Mouse (Mus musculus): Measurements from ENCODE around the gene Smpdl3b. TPM values are rescaled to one million over a fixed set of nuclear protein-coding genes. Genes with fewer than 3 reads are reported as not detected.
"Not testable (repeated sequence)": the region's sequence is repeated elsewhere in the genome, so short reads cannot be mapped to it uniquely, and the experiment has no call there.

Gene Smpdl3b
- polyA plus RNA-seq, 1 experiment from 2014 or later: 5.0 TPM

GRCm38 (mm10) chr4:132794028-132794427, 37.0 kb upstream of the Smpdl3b start:
- Histone ChIP-seq H3K27ac (ENCODE audit: low read length) (no peak overlapping the region), H3K4me3 (ENCODE audit: low read depth, low read length) (no peak overlapping the region), H3K4me1 (ENCODE audit: control insufficient read depth, insufficient read depth, low read length) (no peaks in the 10 kb centered on the region), H3K27me3 (ENCODE audit: control insufficient read depth, insufficient read depth, low read length) (0 out of 2 replicates have a peak, but pooled peaks cover 3% of the 10 kb centered on the region), H3K9me3 (ENCODE audit: control insufficient read depth, low read depth, low read length) (no peaks in the 10 kb centered on the region), H3K9ac (replicated peaks; ENCODE audit: low read depth, low read length) (no peak overlapping the region), H3K4me2 (replicated peaks; ENCODE audit: low read depth, low read length) (no peak overlapping the region), H3K36me3 (ENCODE audit: control insufficient read depth, insufficient read depth, low read length) (no peaks in the 10 kb centered on the region)
- no peak for ATAC-seq (ENCODE audit: insufficient number of reproducible peaks, insufficient read depth, low FRiP score, low read depth)
- WGBS: 64% methylated on average over 9 of the region's 9 CpGs

GRCm38 (mm10) chr4:132793322-132794004, 36.4 kb upstream of the Smpdl3b start:
- H3K4me1 ChIP-seq (ENCODE audit: control insufficient read depth, insufficient read depth, low read length); H3K36me3 ChIP-seq (ENCODE audit: control insufficient read depth, insufficient read depth, low read length); H3K4me2 ChIP-seq (replicated peaks; ENCODE audit: low read depth, low read length); H3K9me3 ChIP-seq (ENCODE audit: control insufficient read depth, low read depth, low read length); ATAC-seq (ENCODE audit: insufficient number of reproducible peaks, insufficient read depth, low FRiP score, low read depth); H3K27me3 ChIP-seq (ENCODE audit: control insufficient read depth, insufficient read depth, low read length); H3K27ac ChIP-seq (ENCODE audit: low read length); H3K9ac ChIP-seq (replicated peaks; ENCODE audit: low read depth, low read length); H3K4me3 ChIP-seq (ENCODE audit: low read depth, low read length): not testable (repeated sequence)
- WGBS: 84% methylated on average over 8 of the region's 9 CpGs

DNA sequence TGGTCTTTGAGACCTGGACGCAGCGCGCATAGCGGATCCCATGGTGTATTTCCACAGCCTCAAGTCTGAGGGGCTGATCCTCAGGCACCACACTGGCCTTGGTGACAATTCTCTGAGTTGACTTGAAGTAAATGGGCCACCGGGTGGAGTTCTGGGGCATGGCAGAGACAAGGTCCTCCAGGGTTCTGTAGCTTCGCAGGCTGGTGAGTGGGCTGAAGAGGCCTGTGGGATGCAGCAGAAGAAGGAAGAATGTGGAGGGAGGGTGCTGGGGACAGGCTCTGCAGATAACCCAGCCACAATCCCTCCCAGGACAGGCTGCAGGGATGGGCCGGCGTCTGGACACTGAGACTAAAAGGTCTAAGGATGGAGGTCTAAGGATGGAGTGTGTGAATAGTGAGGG, 32.7 kb upstream of the Smpdl3b start:
- ATAC-seq (ENCODE audit: insufficient number of reproducible peaks, insufficient read depth, low FRiP score, low read depth): no peak
- no peak overlapping the region for H3K9ac ChIP-seq (replicated peaks; ENCODE audit: low read depth, low read length)
- no peaks in the 10 kb centered on the region for H3K4me1 ChIP-seq (ENCODE audit: control insufficient read depth, insufficient read depth, low read length)
- H3K27me3 ChIP-seq (ENCODE audit: control insufficient read depth, insufficient read depth, low read length): no peaks in the 10 kb centered on the region
- no peaks in the 10 kb centered on the region for H3K9me3 ChIP-seq (ENCODE audit: control insufficient read depth, low read depth, low read length)
- no peak overlapping the region for H3K27ac ChIP-seq (ENCODE audit: low read length)
- no peaks in the 10 kb centered on the region for H3K36me3 ChIP-seq (ENCODE audit: control insufficient read depth, insufficient read depth, low read length)
- H3K4me3 ChIP-seq (ENCODE audit: low read depth, low read length): no peak overlapping the region
- H3K4me2 ChIP-seq (replicated peaks; ENCODE audit: low read depth, low read length): no peak overlapping the region
- WGBS: 83% methylated on average over 8 of the region's 8 CpGs

GRCm38 (mm10) chr4:132785228-132785627, 28.2 kb upstream of the Smpdl3b start:
- 84% methylated on average over 13 of the region's 13 CpGs for WGBS
- Histone ChIP-seq H3K27ac (ENCODE audit: low read length) (no peak overlapping the region), H3K36me3 (ENCODE audit: control insufficient read depth, insufficient read depth, low read length) (no peaks in the 10 kb centered on the region), H3K9me3 (ENCODE audit: control insufficient read depth, low read depth, low read length) (no peaks in the 10 kb centered on the region), H3K4me1 (ENCODE audit: control insufficient read depth, insufficient read depth, low read length) (no peaks in the 10 kb centered on the region), H3K27me3 (ENCODE audit: control insufficient read depth, insufficient read depth, low read length) (no peaks in the 10 kb centered on the region), H3K4me2 (replicated peaks; ENCODE audit: low read depth, low read length) (no peak overlapping the region), H3K9ac (replicated peaks; ENCODE audit: low read depth, low read length) (no peak overlapping the region), H3K4me3 (ENCODE audit: low read depth, low read length) (no peak overlapping the region)
- ATAC-seq (ENCODE audit: insufficient number of reproducible peaks, insufficient read depth, low FRiP score, low read depth): no peak

DNA sequence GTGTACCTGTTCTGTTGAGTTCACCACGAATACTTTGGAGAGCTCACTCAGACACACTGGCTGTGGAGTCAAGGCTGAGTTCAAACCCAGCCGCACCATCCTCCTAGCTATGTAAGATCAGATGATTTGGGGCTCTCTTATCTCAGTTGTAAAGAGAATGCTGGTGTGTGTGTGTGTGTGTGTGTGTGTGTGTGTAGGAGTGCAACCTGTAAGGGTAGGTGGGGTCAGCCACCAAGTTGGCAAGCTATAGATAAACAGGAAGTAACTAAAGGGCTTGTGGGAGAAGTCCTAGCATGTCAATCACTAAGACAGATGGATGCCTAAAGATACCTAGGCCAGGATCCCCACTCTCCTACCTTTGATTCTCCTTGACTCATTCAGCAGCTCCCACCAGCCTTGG, 26.7 kb upstream of the Smpdl3b start:
- WGBS: 84% methylated on average over 2 of the region's 2 CpGs
- Histone ChIP-seq H3K9me3 (ENCODE audit: control insufficient read depth, low read depth, low read length) (no peaks in the 10 kb centered on the region), H3K4me2 (replicated peaks; ENCODE audit: low read depth, low read length) (no peak overlapping the region), H3K4me1 (ENCODE audit: control insufficient read depth, insufficient read depth, low read length) (no peaks in the 10 kb centered on the region), H3K27ac (ENCODE audit: low read length) (no peak overlapping the region), H3K27me3 (ENCODE audit: control insufficient read depth, insufficient read depth, low read length) (no peaks in the 10 kb centered on the region), H3K9ac (replicated peaks; ENCODE audit: low read depth, low read length) (no peak overlapping the region), H3K4me3 (ENCODE audit: low read depth, low read length) (no peak overlapping the region), H3K36me3 (ENCODE audit: control insufficient read depth, insufficient read depth, low read length) (peaks cover 7% of the 10 kb centered on the region; the same call in 1 of the 2 replicates)
- ATAC-seq (ENCODE audit: insufficient number of reproducible peaks, insufficient read depth, low FRiP score, low read depth): no peak

- Histone ChIP-seq H3K4me3 (ENCODE audit: low read depth, low read length) (no peak overlapping the region), H3K27ac (ENCODE audit: low read length) (no peak overlapping the region), H3K36me3 (ENCODE audit: control insufficient read depth, insufficient read depth, low read length) (peaks cover 41% of the 10 kb centered on the region), H3K9ac (replicated peaks; ENCODE audit: low read depth, low read length) (no peak overlapping the region), H3K4me2 (replicated peaks; ENCODE audit: low read depth, low read length) (no peak overlapping the region), H3K4me1 (ENCODE audit: control insufficient read depth, insufficient read depth, low read length) (no peaks in the 10 kb centered on the region), H3K9me3 (ENCODE audit: control insufficient read depth, low read depth, low read length) (no peaks in the 10 kb centered on the region), H3K27me3 (ENCODE audit: control insufficient read depth, insufficient read depth, low read length) (no peaks in the 10 kb centered on the region)
- no peak for ATAC-seq (ENCODE audit: insufficient number of reproducible peaks, insufficient read depth, low FRiP score, low read depth)
- 85% methylated on average over 4 of the region's 4 CpGs for WGBS
Observed at GRCm38 (mm10) chr4:132780288-132780687, 23.2 kb upstream of the Smpdl3b start.

- Histone ChIP-seq H3K4me1 (ENCODE audit: control insufficient read depth, insufficient read depth, low read length) (no peaks in the 10 kb centered on the region), H3K27me3 (ENCODE audit: control insufficient read depth, insufficient read depth, low read length) (no peaks in the 10 kb centered on the region), H3K27ac (ENCODE audit: low read length) (no peak overlapping the region), H3K4me2 (replicated peaks; ENCODE audit: low read depth, low read length) (no peak overlapping the region), H3K4me3 (ENCODE audit: low read depth, low read length) (no peak overlapping the region), H3K9me3 (ENCODE audit: control insufficient read depth, low read depth, low read length) (no peaks in the 10 kb centered on the region), H3K36me3 (ENCODE audit: control insufficient read depth, insufficient read depth, low read length) (peaks cover 55% of the 10 kb centered on the region), H3K9ac (replicated peaks; ENCODE audit: low read depth, low read length) (no peak overlapping the region)
- WGBS: 93% methylated on average over 6 of the region's 6 CpGs
- ATAC-seq (ENCODE audit: insufficient number of reproducible peaks, insufficient read depth, low FRiP score, low read depth): no peak
Observed at GRCm38 (mm10) chr4:132778562-132779201, 21.6 kb upstream of the Smpdl3b start.

GRCm38 (mm10) chr4:132776764-132777163, 19.7 kb upstream of the Smpdl3b start:
- Histone ChIP-seq H3K9me3 (ENCODE audit: control insufficient read depth, low read depth, low read length) (no peaks in the 10 kb centered on the region), H3K36me3 (ENCODE audit: control insufficient read depth, insufficient read depth, low read length) (peaks cover 72% of the 10 kb centered on the region), H3K4me1 (ENCODE audit: control insufficient read depth, insufficient read depth, low read length) (no peaks in the 10 kb centered on the region), H3K27me3 (ENCODE audit: control insufficient read depth, insufficient read depth, low read length) (no peaks in the 10 kb centered on the region), H3K4me3 (ENCODE audit: low read depth, low read length) (no peak overlapping the region), H3K4me2 (replicated peaks; ENCODE audit: low read depth, low read length) (no peak overlapping the region), H3K27ac (ENCODE audit: low read length) (no peak overlapping the region), H3K9ac (replicated peaks; ENCODE audit: low read depth, low read length) (no peak overlapping the region)
- no peak for ATAC-seq (ENCODE audit: insufficient number of reproducible peaks, insufficient read depth, low FRiP score, low read depth)
- 79% methylated on average over 5 of the region's 5 CpGs for WGBS

Data from stomach, embryonic 14.5 days (tissue).